Comparison of ENCODE assay signal across 16 mouse cellular contexts in genomic region chr9:115473037-115473436, GRCm38 (mm10).
"Had no signal": no experiment of that assay in that cellular context is flagged by ENCODE, and none has a peak within 500 bp of the region (broad histone marks: within the 10 kb centered on the region; RNA-seq: fewer than 3 reads in every experiment).

No protein-coding gene starts in this region.

- ATAC-seq: lung, postnatal 0 days; midbrain, embryonic 13.5 days; midbrain, embryonic 15.5 days had no signal

- H3K27ac ChIP-seq: lung, embryonic 15.5 days; macrophage; midbrain, embryonic 13.5 days; midbrain, embryonic 15.5 days; neural tube, embryonic 12.5 days; stomach, embryonic 15.5 days had no signal

- H3K4me2 ChIP-seq: lung, embryonic 15.5 days; midbrain, embryonic 11.5 days; midbrain, embryonic 13.5 days; midbrain, embryonic 15.5 days; neural tube, embryonic 12.5 days; stomach, embryonic 15.5 days had no signal

- H3K4me1 ChIP-seq: lung, embryonic 15.5 days; midbrain, embryonic 13.5 days; midbrain, embryonic 15.5 days; neural tube, embryonic 12.5 days; stomach, embryonic 15.5 days had no signal

- H3K27me3 ChIP-seq: lung, embryonic 15.5 days; midbrain, embryonic 13.5 days; midbrain, embryonic 15.5 days; neural tube, embryonic 12.5 days; stomach, embryonic 15.5 days had no signal

- H3K9ac ChIP-seq: lung, embryonic 15.5 days; midbrain, embryonic 13.5 days; midbrain, embryonic 15.5 days; neural tube, embryonic 12.5 days; stomach, embryonic 15.5 days had no signal

- DNase-seq: lung, adult 2 months; lung, postnatal 14 days; lung, postnatal 36 days; right cerebral cortex, postnatal 14 days; thymus, adult 18-20 months; thymus, postnatal 14 days; thymus, postnatal 36 days had no signal

- H3K4me3 ChIP-seq: lung, embryonic 15.5 days; megakaryocyte, embryonic 14.5 days; midbrain, embryonic 13.5 days; midbrain, embryonic 15.5 days; neural tube, embryonic 12.5 days; stomach, embryonic 15.5 days had no signal

- H3K36me3 ChIP-seq: lung, embryonic 15.5 days; midbrain, embryonic 13.5 days; midbrain, embryonic 15.5 days; neural tube, embryonic 12.5 days; stomach, embryonic 15.5 days had no signal

- H3K9me3 ChIP-seq: lung, embryonic 15.5 days; midbrain, embryonic 15.5 days; stomach, embryonic 15.5 days had no signal
